Mouse (Mus musculus) cortical plate, adult 2 months (tissue): ENCODE results near the gene Inafm1. TPM values are rescaled to one million over a fixed set of nuclear protein-coding genes. Genes with fewer than 3 reads are reported as not detected.
A peak's percentile ranks its signal among the peaks of the same experiment; 100 is the strongest.
"Not testable (repeated sequence)": the region's sequence is repeated elsewhere in the genome, so short reads cannot be mapped to it uniquely, and the experiment has no call there.

Source experiments
- H3K27ac ChIP-seq: fragments of 200-500 bp; 2 replicates; pipeline ENCODE4 v1.5.1; 2012; ENCODE audit warnings: low read length, control low read depth, inconsistent platforms; ENCODE audit not compliant: insufficient read depth
- H3K4me1 ChIP-seq: fragments of 200-500 bp; 2 replicates; pipeline ENCODE4 v1.6.1; 2011; ENCODE audit warnings: low read length; ENCODE audit not compliant: control insufficient read depth, insufficient read depth
- H3K4me3 ChIP-seq: fragments of 200-500 bp; 2 replicates; pipeline ENCODE4 v1.5.1; 2011; ENCODE audit warnings: mild to moderate bottlenecking, low read length, control low read depth; ENCODE audit not compliant: insufficient read depth
- CTCF ChIP-seq: fragments of 200-500 bp; IDR thresholded peaks from 2 replicates; pipeline ENCODE4 v1.5.1; 2011; ENCODE audit warnings: mild to moderate bottlenecking, control low read depth, low read length; ENCODE audit not compliant: insufficient read depth; ENCODE audit errors: extremely low read depth
- POLR2A ChIP-seq: fragments of 200-500 bp; IDR thresholded peaks from 2 replicates; pipeline ENCODE4 v1.6.1; 2011; ENCODE audit warnings: mild to moderate bottlenecking, low read length, control low read depth; ENCODE audit not compliant: insufficient read depth; ENCODE audit errors: extremely low read depth
- polyA plus RNA-seq: library from polyadenylated mRNA; depleted of rRNA; stranded (reverse); fragments of >200 nt; gene quantifications from 2 replicates; pipeline ENCODE4 v1.2.3, GENCODE M21; 2012

Inafm1 gene
- polyA plus RNA-seq, 1 experiment = 49.8 TPM

DNA sequence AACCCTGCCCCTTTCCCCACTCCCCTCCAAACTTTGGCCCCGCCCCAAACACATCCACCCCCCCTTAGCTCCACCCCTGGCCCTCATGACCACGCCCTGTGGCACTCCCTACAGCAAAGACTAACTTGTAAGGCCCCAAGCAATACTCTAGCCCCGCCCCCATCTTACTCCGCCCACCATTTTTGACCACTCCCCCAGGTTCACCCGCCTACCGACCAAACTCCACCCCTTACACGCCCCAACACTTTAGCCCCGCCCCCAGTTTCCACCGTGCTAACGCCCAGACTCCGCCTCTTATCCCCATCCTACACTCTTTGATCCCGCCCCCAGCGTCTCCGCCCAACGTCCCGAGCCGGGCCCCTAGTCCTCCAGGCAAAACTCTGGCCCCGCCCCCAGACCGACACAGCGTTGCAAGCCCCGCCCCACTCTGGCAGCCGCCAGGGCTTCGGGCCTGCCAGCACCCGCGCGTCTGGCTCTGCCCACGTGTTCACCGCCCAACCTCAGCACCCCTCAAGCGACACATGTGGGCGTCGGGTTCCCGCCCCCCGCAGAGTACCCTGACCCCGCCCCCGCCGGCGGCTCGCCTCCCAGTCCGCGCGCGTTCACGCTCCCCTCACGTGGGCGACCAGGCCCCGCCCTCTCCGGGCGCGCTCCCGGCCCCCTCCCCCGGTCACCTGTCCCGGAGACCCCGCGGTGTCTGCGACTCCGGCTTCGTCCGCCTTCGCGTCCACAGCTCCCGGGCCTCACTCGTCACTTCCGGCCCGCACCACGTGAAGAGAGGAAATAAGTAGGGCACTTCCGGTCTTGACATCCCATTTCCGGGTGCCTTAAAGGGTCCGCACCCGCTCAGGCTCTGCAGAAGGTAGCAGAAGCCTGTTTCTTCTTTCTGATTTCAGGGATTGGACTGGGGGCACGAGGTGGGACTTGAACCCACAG lies 12.9 kb upstream of the Inafm1 start, which contains the start of gene Ccdc9:
Gene Ccdc9 (minus strand): TSS at position 770 of the 936 bp plus-strand sequence.
- Histone ChIP-seq H3K27ac (no peak within 1 kb of the TSS), H3K4me3 (peak within 1 kb of the TSS; percentile 50), H3K4me1 (no peaks in the 10 kb centered on the region)
- TF ChIP-seq POLR2A (peak; percentile 66), CTCF (no peak)

DNA sequence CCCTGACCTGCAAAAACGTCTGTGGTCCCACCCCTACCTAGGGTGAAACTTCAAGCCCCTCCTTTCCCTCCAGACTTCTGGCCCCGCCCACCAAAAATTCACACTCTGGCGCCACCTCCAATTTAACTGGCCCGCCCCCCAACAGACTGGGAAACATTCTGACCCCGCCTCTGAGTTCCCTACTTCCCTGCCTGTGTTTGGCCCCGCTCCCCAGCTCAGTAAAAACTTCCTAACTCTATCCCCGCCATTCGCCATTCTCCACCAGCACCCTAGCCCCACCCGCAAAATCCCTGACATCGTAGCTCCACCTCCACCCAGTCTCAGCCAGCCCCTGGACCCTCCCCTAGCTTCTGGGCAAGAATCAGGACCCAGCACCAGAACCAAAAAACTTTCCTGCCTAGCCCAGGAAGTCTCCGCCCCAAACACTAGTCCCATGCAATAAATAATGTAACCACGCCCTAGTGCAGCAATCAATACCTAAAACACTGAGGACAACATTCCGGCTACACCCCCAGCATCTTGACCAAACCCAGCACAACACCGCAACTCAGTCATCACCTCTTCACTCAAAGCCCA lies 12.1 kb upstream of the Inafm1 start:
- H3K4me3 ChIP-seq = peak overlapping the region; percentile 50
- TF ChIP-seq CTCF (no peak), POLR2A (no peak)
- no peaks in the 10 kb centered on the region for H3K4me1 ChIP-seq
- no peak overlapping the region for H3K27ac ChIP-seq

DNA sequence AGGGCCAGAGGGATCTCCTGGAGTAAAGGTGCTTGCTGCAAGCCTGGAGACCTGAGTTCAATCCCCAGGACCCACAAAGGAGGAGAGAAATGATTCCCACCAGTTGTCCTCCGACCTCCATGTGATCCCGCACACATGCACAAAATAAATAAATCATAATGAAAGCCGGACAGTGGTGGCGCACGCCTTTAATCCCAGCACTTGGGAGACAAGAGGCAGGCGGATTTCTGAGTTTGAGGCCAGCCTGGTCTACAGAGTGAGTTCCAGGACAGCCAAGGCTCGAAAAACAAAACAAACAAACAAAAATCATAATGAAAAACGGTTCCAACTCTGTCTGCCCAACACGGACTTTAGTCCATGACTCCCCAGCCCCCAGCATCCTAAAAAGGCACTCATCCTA lies 11.5 kb upstream of the Inafm1 start:
- no peak overlapping the region for H3K27ac ChIP-seq
- H3K4me3 ChIP-seq = no peak overlapping the region
- no peak for TF ChIP-seq POLR2A
- no peak for TF ChIP-seq CTCF
- H3K4me1 ChIP-seq = no peaks in the 10 kb centered on the region

DNA sequence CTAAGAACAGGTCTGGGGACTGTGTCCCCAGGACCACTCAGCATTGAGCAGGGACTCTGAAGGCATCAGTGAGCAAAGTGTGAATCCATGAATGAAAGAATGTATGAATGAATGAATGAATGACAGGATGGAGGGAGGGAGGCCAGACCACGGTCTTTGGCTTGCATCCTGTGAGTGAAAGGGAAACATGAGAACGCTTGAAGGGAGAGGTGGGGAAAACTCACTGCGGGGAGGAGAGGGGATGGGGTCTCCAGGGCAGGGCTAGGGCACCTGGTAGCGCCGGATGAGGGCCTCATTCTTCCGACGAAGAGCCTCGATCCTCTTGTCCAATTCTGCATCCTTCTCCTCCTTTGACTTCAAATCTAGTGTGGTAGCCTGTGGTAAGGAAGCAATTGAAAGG lies 10.6 kb upstream of the Inafm1 start:
- no peak overlapping the region for H3K4me3 ChIP-seq
- no peaks in the 10 kb centered on the region for H3K4me1 ChIP-seq
- TF ChIP-seq CTCF = no peak
- TF ChIP-seq POLR2A = no peak
- H3K27ac ChIP-seq = no peak overlapping the region

DNA sequence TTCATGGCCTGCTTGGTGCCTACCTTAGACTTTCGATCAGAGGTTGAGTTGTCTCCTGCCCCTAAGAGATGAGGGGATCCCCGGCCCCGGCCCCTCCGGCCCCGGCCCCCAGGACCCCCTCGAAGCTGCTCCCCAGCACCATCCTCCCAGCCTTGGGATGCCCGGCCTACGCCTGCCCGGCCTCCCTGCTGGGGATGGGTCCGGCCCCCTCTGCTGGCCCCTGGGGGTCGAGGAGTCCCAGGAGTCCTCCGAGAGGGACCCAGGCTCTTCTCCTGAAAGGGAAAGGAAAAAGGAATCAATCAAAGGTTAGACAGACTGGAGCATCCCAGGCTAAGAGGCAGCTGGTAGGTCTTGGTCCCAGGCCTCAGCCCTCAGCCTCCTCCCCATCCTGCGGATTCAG lies 8.9 kb upstream of the Inafm1 start:
- H3K27ac ChIP-seq = no peak overlapping the region
- H3K4me1 ChIP-seq = no peaks in the 10 kb centered on the region
- no peak overlapping the region for H3K4me3 ChIP-seq
- TF ChIP-seq POLR2A = no peak
- TF ChIP-seq CTCF = no peak

DNA sequence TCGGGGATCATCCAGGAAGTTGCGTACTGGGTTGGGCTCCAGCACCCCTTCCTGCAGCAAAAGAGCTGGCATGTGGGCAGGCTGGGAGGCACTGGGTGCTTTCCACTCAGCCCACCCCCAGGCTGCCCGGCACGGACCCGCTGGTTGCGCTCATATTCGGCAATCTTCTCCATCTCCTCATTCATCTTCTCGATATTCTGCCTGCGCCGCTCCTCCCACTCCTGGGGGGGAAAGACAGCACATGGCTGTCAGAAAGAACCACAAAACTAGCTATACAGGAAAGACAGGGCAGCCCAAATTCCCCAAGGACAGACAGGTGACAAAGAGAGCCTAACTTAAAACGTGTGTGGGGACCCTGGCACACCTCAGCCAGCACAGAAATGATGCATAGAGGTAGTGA lies 7.3 kb upstream of the Inafm1 start:
- no peak for TF ChIP-seq POLR2A
- TF ChIP-seq CTCF = no peak
- H3K4me3 ChIP-seq = no peak overlapping the region
- H3K27ac ChIP-seq = no peak overlapping the region
- H3K4me1 ChIP-seq = no peaks in the 10 kb centered on the region

DNA sequence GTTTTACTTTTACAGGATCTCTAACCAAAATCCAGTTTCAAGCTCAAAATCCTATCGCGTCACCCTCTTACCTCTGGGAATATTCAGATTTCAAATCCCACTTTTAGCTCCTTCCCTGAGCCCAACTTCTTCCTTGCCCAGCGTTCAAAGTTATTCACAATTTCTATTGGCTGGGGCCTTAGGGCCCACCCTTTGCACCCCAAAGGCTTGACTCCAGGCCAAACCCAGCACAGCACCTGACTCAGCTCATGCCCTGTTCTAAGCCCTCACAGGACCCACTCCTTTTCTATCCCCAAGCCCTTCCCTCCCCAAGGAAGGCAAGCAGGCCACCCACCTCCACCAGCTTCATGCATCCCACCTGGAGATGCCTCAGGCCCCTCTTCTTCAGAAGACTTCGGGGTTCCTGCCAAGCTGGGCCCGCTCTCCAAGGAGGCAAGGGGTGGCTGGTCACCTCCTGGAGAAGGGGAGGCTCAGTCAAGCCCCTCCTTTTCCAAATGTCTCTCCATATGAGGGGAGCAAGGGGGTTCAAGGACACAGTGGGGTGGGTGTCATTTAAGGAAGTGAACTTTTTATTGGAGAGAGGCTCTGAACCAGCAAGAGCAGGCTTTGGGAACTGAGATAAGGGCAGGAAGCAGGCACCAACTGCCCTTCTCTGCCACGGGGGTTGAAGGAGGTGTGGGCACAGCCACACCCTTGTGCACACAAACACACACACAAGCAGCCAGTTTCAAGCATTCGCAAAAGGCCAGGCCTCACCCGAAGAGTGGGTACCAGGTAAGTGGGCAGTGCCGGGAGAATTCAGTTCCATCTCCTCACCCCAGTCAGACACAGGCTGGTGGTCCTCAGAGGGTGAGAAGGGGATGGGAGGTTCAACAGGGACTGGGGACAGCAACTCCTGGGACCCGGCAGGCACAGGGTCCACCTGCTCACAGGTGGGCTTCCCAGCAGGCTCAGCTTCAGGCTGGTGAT lies 1.8 kb upstream of the Inafm1 start:
- Histone ChIP-seq H3K4me1 (no peaks in the 10 kb centered on the region; the same call in 1 of the 2 replicates), H3K4me3 (no peak overlapping the region), H3K27ac (no peak overlapping the region)
- TF ChIP-seq CTCF (no peak), POLR2A (no peak)

DNA sequence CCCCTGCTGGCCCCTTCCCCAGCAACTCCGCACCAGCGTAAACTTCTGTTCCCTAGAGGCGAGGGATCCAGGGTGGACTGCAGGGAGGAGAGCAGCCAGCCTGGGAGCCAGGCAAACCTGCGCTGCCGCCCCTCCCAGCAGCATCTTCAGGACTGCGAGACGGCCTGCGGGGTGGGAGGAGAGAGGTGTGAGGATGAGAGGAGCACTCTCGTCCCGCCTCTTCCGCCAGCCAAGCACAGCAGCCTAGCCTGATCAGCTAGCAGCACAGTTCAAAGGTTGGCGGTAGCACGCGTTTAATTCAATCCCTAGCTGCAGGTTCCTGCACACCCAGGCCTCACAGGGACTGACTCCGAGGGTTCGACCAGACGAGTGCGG lies 336 bp upstream of the Inafm1 start:
- Histone ChIP-seq H3K27ac (no peak overlapping the region), H3K4me3 (peak overlapping the region; percentile 71), H3K4me1 (no peaks in the 10 kb centered on the region; the same call in 1 of the 2 replicates)
- TF ChIP-seq CTCF (no peak), POLR2A (peak; percentile 57; the same call in 1 of the 2 replicates)

DNA sequence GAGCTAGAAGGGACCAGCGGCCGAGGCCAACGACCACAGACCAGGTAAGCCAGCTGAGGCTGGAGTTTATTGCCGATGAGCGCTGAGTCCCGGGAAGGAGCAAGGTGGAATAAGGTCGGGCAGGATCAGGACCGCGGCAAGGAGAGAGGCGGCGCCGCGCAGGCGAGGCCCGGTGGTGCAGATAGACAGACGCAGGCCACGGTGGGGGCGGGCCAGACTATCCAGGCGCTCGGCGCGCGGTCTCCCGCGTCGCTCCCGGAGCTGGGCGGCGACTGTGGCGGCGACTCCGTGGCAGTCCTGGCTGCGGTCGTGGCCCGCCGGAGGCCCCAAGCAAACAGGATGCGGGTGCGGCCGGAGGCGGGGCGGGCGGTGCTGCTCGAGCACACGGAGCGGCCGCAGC lies 736 bp downstream of the Inafm1 start:
- peak overlapping the region; percentile 71 for H3K4me3 ChIP-seq
- H3K4me1 ChIP-seq = no peaks in the 10 kb centered on the region; the same call in 1 of the 2 replicates
- TF ChIP-seq CTCF (no peak), POLR2A (no peak; the same call in 1 of the 2 replicates)
- H3K27ac ChIP-seq = peak overlapping the region; percentile 84

DNA sequence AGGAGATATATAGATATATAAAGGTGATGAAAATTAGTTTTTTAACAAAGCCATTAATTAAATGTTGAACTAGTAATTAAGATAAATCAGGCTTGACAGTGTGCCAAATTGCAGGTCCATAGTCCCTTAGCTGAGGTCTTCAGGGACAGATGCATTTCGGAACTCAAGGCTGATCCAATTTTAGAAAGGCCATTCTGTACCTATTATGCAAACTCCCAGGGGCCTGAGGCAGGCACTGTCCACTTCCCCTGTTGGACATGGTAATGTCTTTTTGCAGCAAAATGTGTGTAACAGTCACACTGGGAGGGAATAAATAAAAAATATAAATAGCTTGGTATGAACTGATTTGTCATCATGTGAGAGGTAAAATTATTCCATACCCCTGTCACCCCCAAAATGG lies 2.3 kb downstream of the Inafm1 start:
- Histone ChIP-seq H3K27ac (no peak overlapping the region), H3K4me1 (no peaks in the 10 kb centered on the region; the same call in 1 of the 2 replicates), H3K4me3 (no peak overlapping the region)
- TF ChIP-seq POLR2A = no peak
- TF ChIP-seq CTCF = no peak

DNA sequence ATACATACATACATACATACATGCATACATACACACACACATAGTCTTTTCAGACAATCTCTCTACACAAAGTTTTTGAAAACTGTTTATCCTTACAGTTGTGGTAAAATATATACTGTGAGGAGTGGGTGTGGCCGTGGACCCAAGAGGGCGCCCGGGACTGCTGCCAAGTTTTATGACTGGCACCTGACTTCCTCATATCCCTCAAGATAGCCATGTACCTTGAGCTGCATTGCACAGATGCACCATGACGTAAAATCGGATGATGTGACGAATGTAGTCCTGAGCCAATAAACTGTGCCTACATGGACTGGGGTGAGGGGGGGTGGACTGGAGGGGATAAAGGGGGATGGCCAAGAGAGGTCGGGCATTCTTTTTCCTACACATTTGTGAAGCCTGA lies 6.8 kb downstream of the Inafm1 start:
- H3K4me3 ChIP-seq, H3K27ac ChIP-seq, H3K4me1 ChIP-seq: not testable (repeated sequence)
